ENCODE assay signal across 11 mouse cellular contexts in the genomic region with DNA sequence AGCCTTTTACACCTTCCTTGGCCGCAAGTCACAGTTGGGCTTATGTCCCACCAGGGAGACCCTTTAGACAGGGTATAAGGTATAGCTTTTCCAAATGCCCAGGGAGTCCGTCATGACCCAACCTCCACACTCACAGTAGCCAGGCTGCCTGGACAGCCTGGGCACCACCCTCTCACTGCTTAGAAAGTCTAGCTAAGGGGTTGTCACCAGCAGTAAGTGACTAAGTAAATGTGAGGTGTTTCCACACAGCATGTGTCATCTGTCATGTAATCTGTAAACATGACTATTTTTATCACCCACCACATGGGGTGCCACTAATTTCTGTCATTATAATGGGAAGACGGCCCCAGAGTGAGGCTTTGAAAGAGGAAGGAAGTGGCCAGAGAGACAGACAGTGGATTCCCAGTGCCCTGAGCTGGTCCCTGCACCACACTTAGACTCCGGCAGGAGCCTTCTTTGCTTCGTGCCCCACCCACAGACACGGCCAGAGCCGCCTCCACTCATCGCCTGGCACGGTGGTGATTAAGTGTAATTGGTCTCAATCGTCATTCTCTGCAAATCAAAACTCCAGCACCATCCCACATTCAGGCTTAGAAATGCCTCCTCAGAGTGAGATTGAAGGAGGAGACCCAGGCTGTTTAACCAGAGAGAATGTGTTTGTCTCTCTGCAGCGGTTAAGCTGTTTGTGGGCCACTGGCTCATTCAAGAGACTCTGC.
DNase-seq lines count a peak whose midpoint lies in the region; ATAC-seq lines count a peak whose summit lies in the region.
"Had no signal": no experiment of that assay in that cellular context is flagged by ENCODE, and none has a peak within 500 bp of the region (broad histone marks: within the 10 kb centered on the region; RNA-seq: fewer than 3 reads in every experiment).

No protein-coding gene starts in this region.

- 32% methylated on average over 11 of the region's 11 CpGs for WGBS in heart, embryonic 14.5 days
- WGBS in embryonic facial prominence, embryonic 10.5 days = 77% methylated on average over 11 of the region's 11 CpGs

- no peak overlapping the region for H3K4me2 ChIP-seq in heart, embryonic 14.5 days (ENCODE audit: low read length)

- 0 out of 2 replicates have a peak, but pooled peaks cover 5% of the 10 kb centered on the region for H3K9me3 ChIP-seq in heart, embryonic 14.5 days (ENCODE audit: control insufficient read depth, low read length)
- no peaks in the 10 kb centered on the region; the same call in 1 of the 2 replicates for H3K9me3 ChIP-seq in embryonic facial prominence, embryonic 10.5 days

- H3K4me1 ChIP-seq in heart, embryonic 14.5 days (ENCODE audit: control insufficient read depth in 2 of 2, insufficient read depth in 2 of 2, low read length in 2 of 2) = peaks cover 10 to 12% of the 10 kb centered on the region in 2 experiments
- H3K4me1 ChIP-seq in embryonic facial prominence, embryonic 10.5 days = peaks cover 7% of the 10 kb centered on the region; the same call in 1 of the 2 replicates

- H3K9ac ChIP-seq in heart, embryonic 14.5 days (ENCODE audit: low read length) = no peak overlapping the region
- H3K9ac ChIP-seq: liver, embryonic 14.5 days had no signal

- DNase-seq in heart, postnatal 25 days (ENCODE audit: low spot score) = no peak
- peak; percentile 61 to 67 for DNase-seq in right cerebral cortex, adult 2 months (ENCODE audit: low spot score in 2 of 2)
- no peak for DNase-seq in right cerebral cortex, postnatal 4 days
- DNase-seq in layer of hippocampus, postnatal 36 days = peak; percentile 35 to 44
- no peak for DNase-seq in adipocyte (ENCODE audit: low spot score)
- no peak for DNase-seq in embryonic facial prominence, embryonic 10.5 days (ENCODE audit: low spot score)
- DNase-seq: cerebellum, postnatal 25 days; gastrocnemius, postnatal 25 days; kidney, postnatal 4 days had no signal

- intact Hi-C loops in heart, postnatal 25 days (cut with DNase I) = no loop called here

- ATAC-seq in heart, embryonic 14.5 days (ENCODE audit: insufficient number of reproducible peaks, insufficient read depth, low FRiP score, low read depth) = peak; percentile 38; the same call in 1 of the 2 replicates

- H3K27me3 ChIP-seq in heart, embryonic 14.5 days (ENCODE audit: control insufficient read depth, insufficient read depth, low read length) = 0 out of 2 replicates have a peak, but pooled peaks cover 4% of the 10 kb centered on the region
- no peaks in the 10 kb centered on the region for H3K27me3 ChIP-seq in embryonic facial prominence, embryonic 10.5 days (replicated peaks; ENCODE audit: low read depth, poor library complexity, severe bottlenecking)

- H3K4me3 ChIP-seq in heart, embryonic 14.5 days (ENCODE audit: control insufficient read depth in 1 of 2, insufficient read depth in 1 of 2, low read depth in 1 of 2, low read length in 2 of 2) = no peak overlapping the region
- no peak overlapping the region for H3K4me3 ChIP-seq in embryonic facial prominence, embryonic 10.5 days

- H3K27ac ChIP-seq in heart, embryonic 14.5 days (replicated peaks in 1 of 2; ENCODE audit: control insufficient read depth in 1 of 2, insufficient read depth in 1 of 2, low read depth in 2 of 2, low read length in 2 of 2) = peak overlapping the region; percentile 12 to 32; a peak in 3 of 4 replicates
- no peak overlapping the region for H3K27ac ChIP-seq in embryonic facial prominence, embryonic 10.5 days (replicated peaks)
- H3K27ac ChIP-seq: liver, embryonic 14.5 days had no signal

- H3K36me3 ChIP-seq in heart, embryonic 14.5 days (ENCODE audit: control insufficient read depth, insufficient read depth, low read length) = no peaks in the 10 kb centered on the region
- H3K36me3 ChIP-seq in embryonic facial prominence, embryonic 10.5 days (replicated peaks) = no peaks in the 10 kb centered on the region

Comparison
In these comparisons a context has a peak if more than half of its experiments do, and no peak if none do; other contexts are left out.
1. DNase-seq: peak in right cerebral cortex, adult 2 months (2 of 2) and layer of hippocampus, postnatal 36 days (2 of 2); none in heart, postnatal 25 days (single experiment), right cerebral cortex, postnatal 4 days (single experiment), adipocyte (single experiment) and embryonic facial prominence, embryonic 10.5 days (single experiment).